8 mouse cellular contexts compared by ENCODE assay signal in genomic region chr17:33981192-33981909, GRCm38 (mm10). TPM values are rescaled to one million over a fixed set of nuclear protein-coding genes. Genes with fewer than 3 reads are reported as not detected.
A peak's percentile ranks its signal among the peaks of the same experiment; 100 is the strongest.
DNase-seq lines count a peak whose midpoint lies in the region; ATAC-seq lines count a peak whose summit lies in the region.
"Not testable (repeated sequence)": the region's sequence is repeated elsewhere in the genome, so short reads cannot be mapped to it uniquely, and the experiment has no call there.

No protein-coding gene starts in this region.

- H3K4me2 ChIP-seq in embryonic facial prominence, embryonic 11.5 days (ENCODE audit: low read depth, low read length), result peak overlapping the region; percentile 53
- peak overlapping the region; percentile 80 for H3K4me2 ChIP-seq in intestine, embryonic 15.5 days (replicated peaks)

- not testable (repeated sequence) for H3K36me3 ChIP-seq in embryonic facial prominence, embryonic 11.5 days (replicated peaks; ENCODE audit: control insufficient read depth, insufficient read depth, low read depth, low read length); intestine, embryonic 15.5 days; macrophage (ENCODE audit: inconsistent target)

- ATAC-seq in embryonic facial prominence, embryonic 11.5 days (replicated peaks; ENCODE audit: insufficient number of reproducible peaks, low FRiP score, low TSS enrichment, low read depth), result peak; percentile 89
- peak; percentile 80 for ATAC-seq in intestine, embryonic 15.5 days

- not testable (repeated sequence) for H3K27ac ChIP-seq in embryonic facial prominence, embryonic 11.5 days (replicated peaks; ENCODE audit: low read depth, low read length)
- peak overlapping the region; percentile 90 for H3K27ac ChIP-seq in intestine, embryonic 15.5 days
- H3K27ac ChIP-seq in macrophage, result peak overlapping the region; percentile 89

- H3K4me1 ChIP-seq in embryonic facial prominence, embryonic 11.5 days (ENCODE audit: control insufficient read depth, insufficient read depth, low read length); intestine, embryonic 15.5 days (replicated peaks): not testable (repeated sequence)

- under 1% methylated on average over 27 of the region's 27 CpGs for WGBS in embryonic facial prominence, embryonic 11.5 days
- under 1% methylated on average over 27 of the region's 27 CpGs for WGBS in intestine, embryonic 15.5 days
- under 1% methylated on average over 26 of the region's 27 CpGs for WGBS in macrophage (ENCODE audit: missing documents)

- peak overlapping the region; percentile 49 for H3K4me3 ChIP-seq in embryonic facial prominence, embryonic 11.5 days (ENCODE audit: low read depth, low read length)
- peak overlapping the region; percentile 50 for H3K4me3 ChIP-seq in intestine, embryonic 15.5 days (replicated peaks)
- peak overlapping the region; percentile 54 for H3K4me3 ChIP-seq in macrophage (ENCODE audit: inconsistent target)

- H3K9me3 ChIP-seq in embryonic facial prominence, embryonic 11.5 days (replicated peaks; ENCODE audit: control insufficient read depth, low read length); intestine, embryonic 15.5 days: not testable (repeated sequence)

- DNase-seq in adrenal gland, adult 8-10 months, result peak; percentile 89
- DNase-seq in embryonic facial prominence, embryonic 11.5 days (ENCODE audit: low spot score), result peak; percentile 95
- peak; percentile 40 for DNase-seq in gonadal fat pad, adult 2 months (ENCODE audit: low read depth)
- DNase-seq in left cerebral cortex, adult 9 months (ENCODE audit: low spot score in 2 of 2), result peak; percentile 88 to 95
- DNase-seq in right cerebral cortex, postnatal 10 days (ENCODE audit: low spot score in 2 of 2), result peak; percentile 92 to 94
- peak; percentile 47 for DNase-seq in urinary bladder, postnatal 10 days (ENCODE audit: low spot score)

- H3K9ac ChIP-seq in embryonic facial prominence, embryonic 11.5 days (replicated peaks; ENCODE audit: low read length), result peak overlapping the region; percentile 60
- H3K9ac ChIP-seq in intestine, embryonic 15.5 days, result peak overlapping the region; percentile 64

- peaks cover 27% of the 10 kb centered on the region for H3K27me3 ChIP-seq in embryonic facial prominence, embryonic 11.5 days (ENCODE audit: control insufficient read depth, insufficient read depth, low read length)
- H3K27me3 ChIP-seq in intestine, embryonic 15.5 days (replicated peaks), result peaks cover 19% of the 10 kb centered on the region

- peaks cover 20% of the 10 kb centered on the region; the same call in 1 of the 2 replicates for H3K79me2 ChIP-seq in macrophage (ENCODE audit: inconsistent target)

RNA-seq across cellular contexts. Expression of gene H2-K1, which starts 18.8 kb away (rescaled TPM):
- total RNA-seq in adrenal gland, adult 8-10 months (2022), result 100 to 1,000 TPM; 493 to 638 (median 583) TPM
- 7.5 and 7.6 TPM in 2 replicates for polyA plus RNA-seq in embryonic facial prominence, embryonic 11.5 days (2014; fragmentation: Nextera tagmentation; extraction: Ambion mirVana)
- 2,228 and 2,761 TPM in 2 replicates for polyA plus RNA-seq in gonadal fat pad, adult 2 months (2012; rRNA removed)
- polyA plus RNA-seq in intestine, embryonic 15.5 days (2015; fragmentation: Nextera tagmentation; extraction: Ambion mirVana), result 190 and 264 TPM in 2 replicates
- 1,000 to 10,000 TPM; 1,025 to 7,144 (median 3,429) TPM for total RNA-seq in macrophage (2018; cell fraction: chromatin; rRNA removed)
- 1,000 to 10,000 TPM; 2,589 to 9,128 (median 5,108) TPM for total RNA-seq in macrophage (2018; cell fraction: cytosol; rRNA removed)
- over 10,000 TPM in 13 of 26 experiments, 1,000 to 10,000 TPM in 13; 3,160 to 14,900 (median 9,531) TPM for total RNA-seq in macrophage (2018; cell fraction: nucleus; rRNA removed)
- polyA plus RNA-seq in macrophage (2018), result 2,418 to 4,239 TPM (median 2,994 TPM) in 3 replicates

RNA-seq across cellular contexts. Expression of gene Rps18, which starts 25.6 kb away (rescaled TPM):
- 100 to 1,000 TPM; 668 to 711 (median 693) TPM for total RNA-seq in adrenal gland, adult 8-10 months (2022)
- polyA plus RNA-seq in embryonic facial prominence, embryonic 11.5 days (2014; fragmentation: Nextera tagmentation; extraction: Ambion mirVana), result 1,395 and 1,560 TPM in 2 replicates
- polyA plus RNA-seq in gonadal fat pad, adult 2 months (2012; rRNA removed), result 683 and 816 TPM in 2 replicates
- 1,812 and 1,948 TPM in 2 replicates for polyA plus RNA-seq in intestine, embryonic 15.5 days (2015; fragmentation: Nextera tagmentation; extraction: Ambion mirVana)
- total RNA-seq in macrophage (2018; cell fraction: chromatin; rRNA removed), result 100 to 1,000 TPM in 21 of 26 experiments, 10 to 100 TPM in 5; 55.8 to 382 (median 130) TPM
- total RNA-seq in macrophage (2018; cell fraction: cytosol; rRNA removed), result 1,000 to 10,000 TPM in 10 of 26 experiments, 100 to 1,000 TPM in 16; 572 to 1,270 (median 800) TPM
- 100 to 1,000 TPM in 25 of 26 experiments, 10 to 100 TPM in 1; 92.7 to 360 (median 186) TPM for total RNA-seq in macrophage (2018; cell fraction: nucleus; rRNA removed)
- polyA plus RNA-seq in macrophage (2018), result 829 to 1,952 TPM (median 1,389 TPM) in 3 replicates

RNA-seq across cellular contexts. Expression of gene Vps52, which starts 25.7 kb away (rescaled TPM):
- 10 to 100 TPM; 58.6 to 83.5 (median 69.6) TPM for total RNA-seq in adrenal gland, adult 8-10 months (2022)
- 26.9 and 27.7 TPM in 2 replicates for polyA plus RNA-seq in embryonic facial prominence, embryonic 11.5 days (2014; fragmentation: Nextera tagmentation; extraction: Ambion mirVana)
- 54.5 and 62.2 TPM in 2 replicates for polyA plus RNA-seq in gonadal fat pad, adult 2 months (2012; rRNA removed)
- polyA plus RNA-seq in intestine, embryonic 15.5 days (2015; fragmentation: Nextera tagmentation; extraction: Ambion mirVana), result 44.0 and 47.4 TPM in 2 replicates
- total RNA-seq in macrophage (2018; cell fraction: chromatin; rRNA removed), result 100 to 1,000 TPM in 10 of 26 experiments, 10 to 100 TPM in 16; 37.3 to 286 (median 91.8) TPM
- 10 to 100 TPM; 27.0 to 41.6 (median 34.7) TPM for total RNA-seq in macrophage (2018; cell fraction: cytosol; rRNA removed)
- 10 to 100 TPM; 25.0 to 76.2 (median 51.1) TPM for total RNA-seq in macrophage (2018; cell fraction: nucleus; rRNA removed)
- polyA plus RNA-seq in macrophage (2018), result 30.3 to 39.3 TPM (median 30.5 TPM) in 3 replicates

RNA-seq across cellular contexts. Expression of gene B3galt4, which starts 30.1 kb away (rescaled TPM):
- total RNA-seq in adrenal gland, adult 8-10 months (2022), result 1 to 10 TPM; 6.9 to 8.7 (median 7.6) TPM
- 2.9 and 3.2 TPM in 2 replicates for polyA plus RNA-seq in embryonic facial prominence, embryonic 11.5 days (2014; fragmentation: Nextera tagmentation; extraction: Ambion mirVana)
- polyA plus RNA-seq in gonadal fat pad, adult 2 months (2012; rRNA removed), result 8.1 and 8.7 TPM in 2 replicates
- 9.8 TPM in 2 replicates for polyA plus RNA-seq in intestine, embryonic 15.5 days (2015; fragmentation: Nextera tagmentation; extraction: Ambion mirVana)
- 1 to 10 TPM in 17 of 26 experiments, under 1 TPM in 5, not detected in 4; 0.53 to 5.8 (median 1.8) TPM for total RNA-seq in macrophage (2018; cell fraction: chromatin; rRNA removed)
- total RNA-seq in macrophage (2018; cell fraction: cytosol; rRNA removed), result 10 to 100 TPM in 12 of 26 experiments, 1 to 10 TPM in 14; 2.6 to 14.7 (median 8.8) TPM
- 10 to 100 TPM in 4 of 26 experiments, 1 to 10 TPM in 22; 2.0 to 13.7 (median 5.3) TPM for total RNA-seq in macrophage (2018; cell fraction: nucleus; rRNA removed)
- 4.0 to 11.7 TPM (median 6.8 TPM) in 3 replicates for polyA plus RNA-seq in macrophage (2018)

RNA-seq across cellular contexts. Expression of gene Wdr46, which starts 40.9 kb away (rescaled TPM):
- total RNA-seq in adrenal gland, adult 8-10 months (2022), result 10 to 100 TPM; 30.0 to 43.8 (median 35.1) TPM
- 25.2 and 28.6 TPM in 2 replicates for polyA plus RNA-seq in embryonic facial prominence, embryonic 11.5 days (2014; fragmentation: Nextera tagmentation; extraction: Ambion mirVana)
- 14.9 and 18.1 TPM in 2 replicates for polyA plus RNA-seq in gonadal fat pad, adult 2 months (2012; rRNA removed)
- 37.1 and 38.5 TPM in 2 replicates for polyA plus RNA-seq in intestine, embryonic 15.5 days (2015; fragmentation: Nextera tagmentation; extraction: Ambion mirVana)
- total RNA-seq in macrophage (2018; cell fraction: chromatin; rRNA removed), result 10 to 100 TPM in 15 of 26 experiments, 1 to 10 TPM in 11; 2.7 to 39.0 (median 15.4) TPM
- total RNA-seq in macrophage (2018; cell fraction: cytosol; rRNA removed), result 10 to 100 TPM in 21 of 26 experiments, 1 to 10 TPM in 5; 7.8 to 14.9 (median 12.4) TPM
- total RNA-seq in macrophage (2018; cell fraction: nucleus; rRNA removed), result 10 to 100 TPM in 12 of 26 experiments, 1 to 10 TPM in 14; 4.6 to 28.7 (median 9.5) TPM
- 10.9 to 27.3 TPM (median 11.8 TPM) in 3 replicates for polyA plus RNA-seq in macrophage (2018)

Comparison
In these comparisons a context has a peak if more than half of its experiments do, and no peak if none do; other contexts are left out.
1. DNase-seq: peak in every context shown above with its lines; median percentile 95 in embryonic facial prominence, embryonic 11.5 days; 93 in right cerebral cortex, postnatal 10 days; 92 in left cerebral cortex, adult 9 months; 89 in adrenal gland, adult 8-10 months; 47 in urinary bladder, postnatal 10 days; 40 in gonadal fat pad, adult 2 months.
2. RNA of gene H2-K1, which starts 18.8 kb away (polyA plus RNA-seq): 2,418 to 4,239 TPM in macrophage, 2,228 to 2,761 TPM in gonadal fat pad, adult 2 months and 190 to 264 TPM in intestine, embryonic 15.5 days; 7.5 to 7.6 TPM in embryonic facial prominence, embryonic 11.5 days; every median in the first group is over 10 times any median in the second.
3. Peak in every context shown above with its lines, with median percentiles within 50 percentile points of each other: H3K4me3 ChIP-seq.